ENCODE assay signal across 9 mouse cellular contexts in genomic region chr10:17418227-17418685, GRCm38 (mm10).
A peak's percentile ranks its signal among the peaks of the same experiment; 100 is the strongest.
DNase-seq lines count a peak whose midpoint lies in the region; ATAC-seq and TF ChIP-seq lines count a peak whose summit lies in the region.
"Had no signal": no experiment of that assay in that cellular context is flagged by ENCODE, and none has a peak within 500 bp of the region (broad histone marks: within the 10 kb centered on the region; RNA-seq: fewer than 3 reads in every experiment).

No protein-coding gene starts in this region.

- H3K27me3 ChIP-seq in kidney, adult 2 months (replicated peaks; ENCODE audit: control insufficient read depth, insufficient read depth, low read length) = no peaks in the 10 kb centered on the region
- no peaks in the 10 kb centered on the region for H3K27me3 ChIP-seq in kidney, embryonic 16.5 days (ENCODE audit: insufficient read depth, low read length)
- no peaks in the 10 kb centered on the region for H3K27me3 ChIP-seq in lung, embryonic 16.5 days (ENCODE audit: control insufficient read depth, insufficient read depth, low read depth, low read length)
- H3K27me3 ChIP-seq: stomach, embryonic 15.5 days had no signal

- no peaks in the 10 kb centered on the region for H3K36me3 ChIP-seq in kidney, adult 2 months (ENCODE audit: control insufficient read depth, insufficient read depth, low read length)
- no peaks in the 10 kb centered on the region for H3K36me3 ChIP-seq in kidney, embryonic 16.5 days (ENCODE audit: insufficient read depth, low read length)
- H3K36me3 ChIP-seq in lung, embryonic 16.5 days (ENCODE audit: control insufficient read depth, insufficient read depth, low read length) = no peaks in the 10 kb centered on the region
- H3K36me3 ChIP-seq: stomach, embryonic 15.5 days had no signal

- peak overlapping the region; percentile 41; the same call in 1 of the 2 replicates for H3K27ac ChIP-seq in kidney, adult 2 months (ENCODE audit: insufficient read depth, low read depth, low read length)
- no peak overlapping the region for H3K27ac ChIP-seq in kidney, embryonic 16.5 days (ENCODE audit: low read length)
- peak overlapping the region; percentile 45 for H3K27ac ChIP-seq in brown adipose tissue, adult 24 weeks (replicated peaks; ENCODE audit: low read depth, low read length)
- H3K27ac ChIP-seq in lung, embryonic 16.5 days (ENCODE audit: low read length) = no peak overlapping the region
- H3K27ac ChIP-seq: stomach, embryonic 15.5 days had no signal

- H3K9ac ChIP-seq in kidney, embryonic 16.5 days (replicated peaks; ENCODE audit: low read length) = no peak overlapping the region
- H3K9ac ChIP-seq in lung, embryonic 16.5 days (ENCODE audit: low read length) = no peak overlapping the region
- H3K9ac ChIP-seq: stomach, embryonic 15.5 days had no signal

- no peaks in the 10 kb centered on the region for H3K9me3 ChIP-seq in kidney, embryonic 16.5 days (ENCODE audit: low read length)
- no peaks in the 10 kb centered on the region for H3K9me3 ChIP-seq in lung, embryonic 16.5 days (ENCODE audit: control insufficient read depth, low read length)
- H3K9me3 ChIP-seq: stomach, embryonic 15.5 days had no signal

- no peak overlapping the region for H3K4me3 ChIP-seq in kidney, adult 2 months (ENCODE audit: insufficient read depth, low read depth, low read length)
- H3K4me3 ChIP-seq in kidney, embryonic 16.5 days (ENCODE audit: low read length) = no peak overlapping the region
- H3K4me3 ChIP-seq in brown adipose tissue, adult 24 weeks (ENCODE audit: insufficient read depth, low read depth, low read length) = no peak overlapping the region
- no peak overlapping the region for H3K4me3 ChIP-seq in lung, embryonic 16.5 days (ENCODE audit: low read length)
- H3K4me3 ChIP-seq: stomach, embryonic 15.5 days had no signal

- H3K4me2 ChIP-seq in kidney, embryonic 16.5 days (replicated peaks; ENCODE audit: low read depth, low read length) = no peak overlapping the region
- no peak overlapping the region for H3K4me2 ChIP-seq in lung, embryonic 16.5 days (ENCODE audit: low read depth, low read length)
- H3K4me2 ChIP-seq: stomach, embryonic 15.5 days had no signal

- no peak for TF ChIP-seq POLR2A in kidney, adult 2 months (IDR thresholded peaks at IDR 0.05; ENCODE audit: low read depth, low read length)

- 53% methylated on average over 7 of the region's 7 CpGs for WGBS in kidney, adult 2 months
- WGBS in kidney, embryonic 16.5 days = 56% methylated on average over 7 of the region's 7 CpGs
- 59% methylated on average over 7 of the region's 7 CpGs for WGBS in lung, embryonic 16.5 days

- no peak for ATAC-seq in kidney, embryonic 16.5 days (ENCODE audit: low FRiP score, low TSS enrichment)
- peak; percentile 81 for ATAC-seq in lung, embryonic 16.5 days (ENCODE audit: low read depth)
- no peak for ATAC-seq in cerebellum, adult (ENCODE audit: insufficient number of reproducible peaks, low FRiP score, low TSS enrichment)

- H3K4me1 ChIP-seq in kidney, adult 2 months (ENCODE audit: control insufficient read depth, insufficient read depth, low read length) = peaks cover 3% of the 10 kb centered on the region; the same call in 1 of the 2 replicates
- no peaks in the 10 kb centered on the region for H3K4me1 ChIP-seq in kidney, embryonic 16.5 days (ENCODE audit: insufficient read depth, low read length)
- H3K4me1 ChIP-seq in brown adipose tissue, adult 24 weeks (ENCODE audit: control insufficient read depth, insufficient read depth, insufficient read length, low read length) = peaks cover 3% of the 10 kb centered on the region; the same call in 1 of the 2 replicates
- H3K4me1 ChIP-seq in lung, embryonic 16.5 days (replicated peaks; ENCODE audit: control insufficient read depth, insufficient read depth, low read length) = peaks cover 5% of the 10 kb centered on the region; the same call in 1 of the 2 replicates
- H3K4me1 ChIP-seq: stomach, embryonic 15.5 days had no signal

- peak; percentile 52 for DNase-seq in kidney, adult 2 months
- DNase-seq in A20 (ENCODE audit: low read depth, low spot score) = peak; percentile 89
- DNase-seq in testis, postnatal 14 days (ENCODE audit: low spot score) = no peak
- no peak for DNase-seq in ovary, postnatal 10 days (ENCODE audit: low spot score)

- no peak for TF ChIP-seq CTCF in kidney, adult 2 months (conservative IDR thresholded peaks at IDR 0.05; ENCODE audit: insufficient read depth, insufficient read length, low read depth, low read length)

Comparison
In these comparisons a context has a peak if more than half of its experiments do, and no peak if none do; other contexts are left out.
1. H3K27ac ChIP-seq: peak in kidney, adult 2 months (single experiment) and brown adipose tissue, adult 24 weeks (single experiment); none in kidney, embryonic 16.5 days (single experiment) and lung, embryonic 16.5 days (single experiment).
2. DNase-seq: peak in kidney, adult 2 months (single experiment) and A20 (single experiment); none in testis, postnatal 14 days (single experiment) and ovary, postnatal 10 days (single experiment).